Mouse (Mus musculus): Measurements from ENCODE around the gene Fbxl19.

DNA sequence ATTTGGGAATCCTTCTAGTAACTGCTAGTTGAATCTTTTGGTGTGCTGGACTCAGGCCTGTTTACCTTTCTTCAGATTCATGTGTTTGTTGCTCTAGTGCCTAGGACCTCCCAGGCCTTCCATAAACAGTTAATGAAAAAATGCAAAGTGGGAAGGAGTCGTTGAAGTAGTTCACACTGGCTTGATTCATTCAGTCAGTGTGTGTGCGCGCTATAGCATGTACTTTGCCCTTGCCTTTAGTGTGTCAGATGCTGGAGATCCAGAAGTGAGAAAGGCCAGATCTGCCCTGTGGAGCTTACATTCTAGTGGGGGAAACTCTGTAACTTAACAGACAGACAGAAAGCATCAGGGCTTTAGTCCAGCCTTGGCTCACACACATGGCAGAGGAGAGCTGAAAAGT, 16.1 kb downstream of the Fbxl19 start:
- TF ChIP-seq TBP (conservative IDR thresholded peaks at IDR 0.05; ENCODE audit: low read depth, low read length) (no peak), MAZ (IDR thresholded peaks at IDR 0.05; ENCODE audit: low read depth, low read length) (no peak), MEF2A (IDR thresholded peaks at IDR 0.05; ENCODE audit: borderline replicate concordance, low read depth, low read length) (no peak), CHD1 (IDR thresholded peaks at IDR 0.05; ENCODE audit: low read depth, low read length) (no peak), UBTF (IDR thresholded peaks at IDR 0.05; ENCODE audit: low read depth, low read length) (no peak)

All from CH12.LX (cell line).